In the genomic region with DNA sequence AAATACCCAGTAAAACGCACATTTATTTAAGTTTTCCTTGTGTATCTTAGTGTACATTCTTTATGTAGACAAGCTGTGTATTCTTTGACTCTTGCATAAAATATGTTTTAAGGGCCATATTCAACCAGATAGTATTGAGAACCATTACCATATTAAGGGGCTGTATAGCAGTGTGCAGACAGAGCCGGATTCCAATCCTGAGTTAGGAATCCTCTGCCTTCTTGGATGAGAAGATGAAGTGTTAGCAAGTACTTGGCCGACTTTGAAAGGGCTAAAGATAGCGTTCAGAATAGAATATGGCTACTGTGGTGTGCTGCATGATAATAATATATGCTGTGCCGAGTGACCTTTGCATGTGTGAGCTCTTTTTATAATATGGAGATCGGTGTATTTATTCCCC, we compare ENCODE assay signal across 35 mouse cellular contexts.
"Had no signal": no experiment of that assay in that cellular context is flagged by ENCODE, and none has a peak within 500 bp of the region (broad histone marks: within the 10 kb centered on the region; RNA-seq: fewer than 3 reads in every experiment).

No protein-coding gene starts in this region.

- DNase-seq: heart, postnatal 10 days; heart, postnatal 14 days; heart, postnatal 36 days; heart, postnatal 4 days; kidney, adult 11 months; kidney, adult 18-20 months; kidney, adult 2 months; kidney, adult 8-10 months; kidney, adult 9 months; kidney, postnatal 10 days; kidney, postnatal 14 days; kidney, postnatal 25 days; kidney, postnatal 36 days; kidney, postnatal 4 days; layer of hippocampus, adult 9-11 months; layer of hippocampus, postnatal 36 days had no signal

- H3K4me1 ChIP-seq: heart, embryonic 10.5 days; heart, embryonic 12.5 days; heart, embryonic 15.5 days; intestine, embryonic 15.5 days had no signal

- H3K4me2 ChIP-seq: heart, embryonic 11.5 days; heart, embryonic 12.5 days; heart, embryonic 13.5 days; heart, embryonic 15.5 days; hindbrain, embryonic 12.5 days; hindbrain, embryonic 13.5 days; hindbrain, embryonic 14.5 days; hindbrain, embryonic 15.5 days; intestine, embryonic 15.5 days; kidney, embryonic 15.5 days had no signal

- H3K36me3 ChIP-seq: heart, embryonic 10.5 days; heart, embryonic 12.5 days; heart, embryonic 13.5 days; heart, embryonic 15.5 days; hindbrain, embryonic 10.5 days; hindbrain, embryonic 12.5 days; hindbrain, embryonic 13.5 days; hindbrain, embryonic 15.5 days; intestine, embryonic 15.5 days; kidney, embryonic 15.5 days had no signal

- H3K4me3 ChIP-seq: heart, embryonic 10.5 days; heart, embryonic 12.5 days; heart, embryonic 13.5 days; heart, embryonic 15.5 days; hindbrain, embryonic 10.5 days; hindbrain, embryonic 12.5 days; hindbrain, embryonic 13.5 days; hindbrain, embryonic 15.5 days; intestine, embryonic 15.5 days; kidney, embryonic 15.5 days; layer of hippocampus, adult 2 months had no signal

- ATAC-seq: hindbrain, embryonic 16.5 days; hindbrain, postnatal 0 days; inflammation-experienced regulatory T-cells, adult 6 months; intestine, embryonic 15.5 days; intestine, embryonic 16.5 days; intestine, postnatal 0 days had no signal

- H3K27ac ChIP-seq: heart, embryonic 10.5 days; heart, embryonic 13.5 days; heart, embryonic 15.5 days; hindbrain, embryonic 10.5 days; hindbrain, embryonic 12.5 days; hindbrain, embryonic 13.5 days; hindbrain, embryonic 14.5 days; hindbrain, embryonic 15.5 days; hindbrain, postnatal 0 days; intestine, embryonic 15.5 days; kidney, embryonic 15.5 days; kidney, postnatal 0 days; layer of hippocampus, adult 2 months had no signal

- H3K9ac ChIP-seq: heart, embryonic 12.5 days; heart, embryonic 13.5 days; heart, embryonic 15.5 days; hindbrain, embryonic 12.5 days; hindbrain, embryonic 13.5 days; hindbrain, embryonic 14.5 days; hindbrain, embryonic 15.5 days; intestine, embryonic 15.5 days; kidney, embryonic 15.5 days had no signal

- H3K9me3 ChIP-seq: heart, embryonic 10.5 days; heart, embryonic 12.5 days; heart, embryonic 13.5 days; heart, embryonic 15.5 days; hindbrain, embryonic 10.5 days; hindbrain, embryonic 12.5 days; hindbrain, embryonic 13.5 days; hindbrain, embryonic 15.5 days; intestine, embryonic 15.5 days; kidney, embryonic 15.5 days had no signal

- H3K27me3 ChIP-seq: heart, embryonic 12.5 days; heart, embryonic 13.5 days; heart, embryonic 15.5 days; hindbrain, embryonic 12.5 days; hindbrain, embryonic 15.5 days; intestine, embryonic 15.5 days; kidney, embryonic 15.5 days had no signal
